Mouse (Mus musculus) adrenal gland, adult 2 months (tissue): ENCODE measurements around the gene Fahd2a. TPM values are rescaled to one million over a fixed set of nuclear protein-coding genes. Genes with fewer than 3 reads are reported as not detected.

Experiments used
- DNase-seq: peaks from one replicate; pipeline ENCODE4 v3.0.0; 2021
- long read RNA-seq: library from polyadenylated mRNA; stranded (forward); transcript quantifications from one replicate; pipeline ENCODE4 v2.0.0, GENCODE M21; 2021
- polyA plus RNA-seq: library from polyadenylated mRNA; depleted of rRNA; stranded (reverse); fragments of >200 nt; gene quantifications from 2 replicates; pipeline ENCODE4 v1.2.3, GENCODE M21; 2012; rRNA removed
- total RNA-seq, 2 experiments: library from RNA; stranded (reverse); gene quantifications; 2 replicates each; pipeline ENCODE4 v1.2.3; 2021

Gene Fahd2a
- 10 to 100 TPM; 33.3 to 43.0 TPM for total RNA-seq
- polyA plus RNA-seq = 26.9 and 28.6 TPM in 2 replicates
- long read RNA-seq, transcript Fahd2a-201 (8 exons, 1,211 nt) = major isoform, 45 of 54 reads
- long read RNA-seq, partial matches to known transcripts = 0 of 54 reads
- long read RNA-seq, other reads (novel, unspliced or antisense) = 9 of 54 reads

DNA sequence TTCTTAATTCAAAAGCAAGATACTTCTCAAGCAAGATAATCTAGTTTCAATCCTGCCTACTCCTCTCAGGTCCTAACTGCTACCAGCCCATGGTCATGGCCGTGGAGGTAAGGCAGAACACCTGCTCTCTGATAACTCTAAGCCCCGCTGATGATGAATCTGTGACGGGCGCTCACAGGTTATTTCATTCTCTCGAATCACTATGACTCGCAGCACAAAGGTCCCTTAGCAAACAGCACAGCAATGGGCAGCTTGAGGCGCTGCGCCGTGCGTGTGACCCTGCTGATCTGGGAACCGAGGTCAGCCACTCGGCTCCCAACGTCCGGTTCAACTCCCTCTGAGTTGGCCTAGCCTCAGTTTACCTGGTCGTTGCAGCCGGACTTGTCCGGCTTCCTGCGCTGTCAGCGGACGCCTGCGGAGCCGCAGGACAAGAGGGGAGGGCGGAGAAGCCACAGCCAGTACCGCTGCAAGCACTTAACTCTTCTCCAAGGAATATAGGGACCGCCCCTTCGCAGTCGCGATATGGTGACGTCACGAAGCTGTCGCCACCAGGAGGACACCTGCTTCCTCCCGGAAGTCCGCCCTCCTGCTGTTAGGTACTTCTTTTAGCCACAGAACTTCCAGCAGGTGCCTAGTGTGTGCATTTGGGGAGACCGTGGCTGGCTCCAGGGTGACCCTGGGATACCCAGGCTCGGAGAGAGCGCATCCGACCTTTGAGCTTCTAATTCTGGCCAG lies at the start of gene Fahd2a:
Gene Fahd2a (minus strand): TSS at position 511 of the 735 bp plus-strand sequence.
- peak; percentile 93 for DNase-seq

DNA sequence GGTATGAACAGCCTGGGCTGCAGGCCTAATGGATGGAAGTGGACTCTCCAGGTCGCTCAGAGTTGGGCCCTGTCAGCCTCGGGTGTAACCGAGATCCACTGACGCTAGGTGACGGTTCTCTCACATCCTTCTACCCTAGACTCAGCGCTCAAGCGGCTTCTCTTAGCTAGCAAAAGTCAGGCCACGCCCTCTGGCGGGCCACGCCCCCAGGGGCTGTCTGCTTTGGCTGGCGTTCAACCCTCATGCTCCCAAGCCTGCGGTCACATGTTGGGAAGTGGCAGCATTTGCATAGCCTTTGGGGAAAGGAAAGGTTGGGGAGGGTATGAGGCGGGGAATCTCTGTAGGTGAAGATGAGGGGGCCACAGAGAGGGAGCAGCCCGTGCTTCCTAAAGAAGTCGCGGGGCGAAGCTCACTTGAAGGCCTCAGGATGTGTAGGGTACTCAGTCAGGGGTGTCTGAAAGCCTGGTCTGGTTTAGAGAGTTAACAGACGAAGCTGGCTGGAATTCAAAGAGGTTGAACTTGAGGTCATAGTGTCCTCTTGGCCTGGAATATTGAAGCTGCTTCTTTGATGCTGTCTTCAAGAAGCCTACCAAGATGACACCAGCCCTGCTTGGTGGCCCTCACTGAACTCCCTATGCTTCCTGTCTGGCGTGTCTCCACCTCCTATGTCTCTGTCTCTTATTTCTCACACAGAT lies 40.3 kb upstream of the Fahd2a start:
- DNase-seq = peak; percentile 65

DNA sequence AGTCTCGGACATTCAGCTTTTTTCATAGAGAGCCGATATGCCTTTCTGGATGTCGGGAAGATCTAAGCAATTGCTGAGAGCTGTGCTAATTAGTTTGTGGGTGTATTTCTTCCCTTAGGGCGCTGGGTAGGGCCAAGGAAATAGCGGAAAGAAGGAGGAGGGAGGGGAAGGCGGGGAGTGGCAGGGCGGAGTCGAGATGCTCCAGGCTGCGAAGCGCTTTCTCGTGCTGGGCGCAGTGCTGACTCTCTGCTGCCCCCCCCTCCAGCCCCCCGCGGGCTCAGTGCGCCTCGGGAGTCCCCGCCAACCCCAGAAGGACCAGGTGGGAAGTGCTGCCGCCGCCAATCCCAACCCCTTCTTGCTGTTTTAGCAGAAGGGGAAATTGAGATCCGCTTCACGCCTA lies 38.6 kb upstream of the Fahd2a start:
- DNase-seq = peak; percentile 22

DNA sequence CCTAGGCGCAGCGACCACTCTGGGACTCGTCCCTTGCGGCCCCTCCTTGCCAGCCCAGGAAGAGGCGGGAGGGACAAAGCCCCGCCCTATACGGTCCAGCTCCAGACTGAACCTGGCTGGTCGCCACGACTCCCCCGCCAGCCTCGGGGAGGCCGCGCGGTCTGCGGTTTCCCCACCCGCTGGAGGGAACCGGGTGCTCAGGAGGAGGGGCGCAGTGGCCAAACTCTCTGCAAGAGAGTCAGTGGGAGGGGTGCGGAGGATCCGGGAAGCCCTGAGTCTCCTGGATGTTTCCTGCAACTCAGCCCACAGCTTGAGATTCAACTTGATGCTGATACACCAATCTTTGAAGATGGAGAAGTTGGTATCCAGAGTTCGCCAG lies 38.2 kb upstream of the Fahd2a start:
- peak; percentile 81 for DNase-seq

DNA sequence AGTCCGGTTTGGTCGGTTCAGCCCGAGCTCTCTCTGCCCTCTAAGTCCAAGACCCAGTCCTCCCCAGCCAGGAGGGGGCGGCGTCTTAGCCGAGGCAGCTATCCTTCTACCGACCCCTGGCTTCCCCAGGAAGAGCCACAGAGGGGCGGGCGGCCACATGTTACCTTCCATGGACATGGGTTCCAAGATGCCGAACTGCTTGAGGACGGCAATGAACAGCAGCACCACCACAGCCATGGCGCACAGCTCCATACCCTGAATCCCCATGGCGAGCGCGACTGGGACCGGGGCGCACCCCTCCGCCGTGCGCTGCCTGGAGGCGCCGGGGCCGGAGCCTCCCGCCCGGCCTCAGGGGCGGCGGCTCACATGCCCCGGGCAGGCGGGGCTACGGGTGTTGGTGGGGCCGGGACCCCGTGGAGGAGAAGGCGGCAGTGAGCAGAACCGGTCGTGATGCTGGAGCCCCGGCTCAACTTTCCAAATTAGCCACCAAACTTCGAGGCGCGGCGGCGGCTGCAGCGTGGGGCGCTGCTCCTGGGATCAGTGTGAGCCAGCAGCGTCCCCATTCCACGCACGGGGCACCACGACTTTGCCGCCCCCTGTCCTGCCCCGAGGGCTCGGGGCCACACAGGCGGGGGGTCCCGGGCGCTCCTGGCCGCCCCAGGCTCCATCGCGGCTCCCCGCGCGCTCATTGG lies 37.6 kb upstream of the Fahd2a start:
- no peak for DNase-seq

DNA sequence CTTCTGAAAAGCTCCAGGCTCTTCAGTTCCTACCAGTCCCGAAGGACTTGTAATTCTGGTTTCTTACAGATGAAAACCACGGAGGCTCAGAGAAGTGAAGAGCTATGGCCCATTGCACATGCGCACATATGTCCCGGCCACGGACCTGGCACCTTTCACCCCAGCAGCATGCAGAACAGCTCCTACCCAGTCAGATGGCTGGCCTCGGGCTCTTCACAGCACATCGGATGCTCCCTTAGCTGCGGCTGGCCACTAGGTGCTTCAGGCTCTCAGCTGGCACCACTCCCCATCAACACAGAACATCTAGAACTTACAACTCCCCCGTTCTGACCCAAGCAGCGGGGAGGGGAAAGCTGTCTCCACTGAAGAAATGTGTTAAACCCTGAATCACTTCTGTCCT lies 35.4 kb upstream of the Fahd2a start:
- DNase-seq = no peak

DNA sequence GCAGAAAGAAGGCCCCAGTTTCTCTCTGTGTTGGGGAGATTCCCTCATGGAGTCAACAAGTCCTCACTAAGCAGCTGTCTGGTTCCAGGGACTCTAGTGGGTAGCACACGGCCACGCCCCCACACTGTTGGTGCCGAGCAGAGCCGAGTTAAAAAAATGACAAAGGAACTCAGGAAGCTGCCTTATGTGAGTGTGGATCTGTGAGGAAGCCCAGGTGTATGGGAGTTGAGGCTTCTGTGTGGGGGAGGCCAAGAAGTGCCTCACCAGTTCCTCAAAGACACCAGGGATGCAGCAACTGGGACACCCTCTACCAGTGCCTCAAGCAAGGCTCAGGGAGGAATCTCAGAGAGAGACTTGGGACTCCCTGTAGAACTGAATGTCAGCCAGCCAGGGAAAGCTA lies 34.8 kb upstream of the Fahd2a start:
- DNase-seq = no peak

DNA sequence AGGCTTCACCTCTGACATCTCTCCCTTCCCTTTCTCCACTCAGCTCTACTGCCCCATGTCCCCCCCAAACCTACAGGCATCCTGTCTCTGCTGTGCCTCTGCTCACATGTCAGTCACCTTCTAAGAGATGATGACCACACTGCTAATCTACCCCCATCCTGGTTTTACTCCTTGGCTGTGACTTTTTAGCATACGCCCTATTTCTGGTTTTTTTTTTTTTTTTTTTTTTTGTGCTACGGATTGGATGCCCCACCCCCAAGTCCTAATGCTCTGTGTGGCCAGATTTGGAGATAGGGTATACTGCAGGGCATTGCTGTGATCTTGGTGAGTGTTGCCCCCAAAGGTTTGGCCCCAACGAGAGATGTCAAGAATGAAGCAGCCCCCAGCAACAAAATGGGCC lies 27.9 kb upstream of the Fahd2a start:
- no peak for DNase-seq

DNA sequence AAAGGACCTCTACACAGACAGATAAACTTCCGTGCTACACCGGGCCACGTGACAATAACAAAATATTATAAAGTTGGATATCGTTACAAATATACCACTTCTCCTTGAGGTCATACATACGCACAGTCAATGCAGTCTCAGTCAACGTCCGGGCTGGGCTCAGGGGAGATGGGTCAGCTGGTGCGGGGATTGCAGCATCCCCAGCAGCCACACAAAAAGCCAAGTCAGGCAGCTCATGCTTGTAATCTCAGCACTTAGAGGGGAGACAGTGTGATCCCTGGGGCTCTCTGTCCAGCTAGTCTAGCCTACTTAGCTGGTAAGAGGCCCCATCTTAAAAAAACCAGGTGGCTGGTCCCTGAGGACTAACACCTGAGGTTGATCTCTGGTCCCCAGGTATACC lies 26.9 kb upstream of the Fahd2a start:
- DNase-seq = no peak

DNA sequence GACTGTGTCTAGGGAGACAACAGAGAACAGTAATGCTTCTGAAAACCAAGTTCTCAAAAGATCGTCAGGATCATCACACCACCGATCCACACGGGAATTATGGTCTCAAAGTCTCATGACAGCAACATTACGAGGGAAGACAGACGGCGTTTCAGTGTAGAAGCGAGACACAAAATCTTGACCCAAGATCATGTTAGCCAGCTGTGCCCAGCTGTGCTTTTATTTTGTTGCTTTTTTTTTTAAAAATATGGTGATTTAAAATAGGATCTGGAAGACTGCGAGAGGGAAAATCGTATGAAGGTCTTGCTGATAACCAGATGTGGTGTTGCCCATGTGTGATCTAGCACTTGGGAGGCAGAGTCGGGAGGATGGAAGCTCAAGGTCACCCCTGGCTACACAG lies 26.3 kb upstream of the Fahd2a start:
- DNase-seq = no peak

DNA sequence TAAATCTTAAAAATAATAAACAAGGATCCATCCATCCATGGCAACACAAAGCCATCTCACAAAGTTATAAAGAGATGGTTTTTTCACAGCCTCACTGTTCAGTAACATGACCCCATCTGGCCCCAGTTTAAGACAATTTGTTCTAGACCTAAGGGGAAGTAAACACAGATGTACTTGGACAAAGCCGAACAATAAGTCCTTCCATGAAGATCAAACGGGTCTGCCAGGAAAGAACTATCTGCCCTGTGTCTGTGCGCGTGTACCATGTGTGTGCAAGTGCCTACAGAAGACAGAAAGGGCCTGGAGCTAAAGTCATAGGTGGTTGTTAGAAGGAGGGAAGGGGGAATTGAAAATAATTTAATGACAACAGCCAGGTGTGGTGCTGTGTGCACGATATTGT lies 25.8 kb upstream of the Fahd2a start:
- DNase-seq = no peak

DNA sequence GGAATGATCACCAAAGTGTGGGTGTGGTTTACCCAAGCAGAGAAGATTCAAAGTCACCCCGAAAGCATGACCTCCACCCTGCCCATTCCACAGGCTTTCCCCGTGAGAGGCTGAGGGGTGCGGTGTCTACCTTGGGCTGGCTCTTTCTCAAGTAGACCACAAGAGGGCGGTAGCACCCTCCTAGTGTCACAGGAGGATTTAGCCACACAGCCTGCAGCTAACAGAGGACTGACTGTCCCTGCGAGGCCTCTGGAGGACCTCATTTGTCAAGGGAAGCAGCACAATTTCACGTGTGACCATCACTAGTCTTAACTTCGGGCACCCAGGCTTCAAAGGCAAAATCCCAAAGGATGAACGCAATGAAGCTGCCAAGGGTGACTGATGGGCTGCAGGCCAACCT lies 17.9 kb upstream of the Fahd2a start:
- DNase-seq = peak; percentile 59

DNA sequence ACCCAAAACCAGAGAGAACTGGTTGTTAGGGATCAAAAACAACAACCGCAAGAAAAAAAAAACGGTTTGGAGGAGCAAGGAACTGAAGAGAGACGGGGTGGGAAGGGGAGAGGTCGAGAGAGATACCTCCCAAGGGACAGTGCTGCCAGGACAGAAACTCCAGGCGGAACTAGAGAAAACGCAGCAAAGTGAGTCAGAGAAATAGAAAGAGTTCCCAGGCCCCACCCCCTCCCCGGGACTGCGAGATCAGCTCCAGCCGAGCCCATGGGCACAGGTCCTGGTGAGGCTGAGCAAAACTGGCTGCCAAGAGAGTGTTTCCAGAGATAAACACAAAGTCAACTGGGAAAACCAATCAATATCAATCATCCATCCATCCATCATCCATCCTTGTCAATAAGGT lies 17.0 kb upstream of the Fahd2a start:
- DNase-seq = no peak

DNA sequence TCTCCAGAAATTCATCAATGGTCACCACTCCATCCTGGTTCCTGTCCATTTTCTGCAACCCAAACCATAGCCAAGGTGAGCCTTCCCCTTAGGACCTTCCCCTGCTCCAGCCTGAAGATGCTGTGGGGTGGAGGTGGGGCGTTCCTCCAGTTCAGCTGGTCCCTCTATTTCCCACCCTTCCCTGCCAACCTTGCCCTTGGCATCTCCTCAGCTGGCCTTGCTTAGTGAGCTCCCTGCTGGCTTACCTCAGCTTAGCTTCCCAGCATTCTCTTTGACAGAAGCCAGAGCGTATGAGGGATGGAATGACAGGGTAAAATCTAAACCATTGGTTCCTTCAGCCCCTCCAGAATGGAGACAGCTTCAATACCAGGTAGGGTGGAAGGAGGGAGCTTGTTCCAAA lies 15.0 kb upstream of the Fahd2a start:
- DNase-seq = no peak

DNA sequence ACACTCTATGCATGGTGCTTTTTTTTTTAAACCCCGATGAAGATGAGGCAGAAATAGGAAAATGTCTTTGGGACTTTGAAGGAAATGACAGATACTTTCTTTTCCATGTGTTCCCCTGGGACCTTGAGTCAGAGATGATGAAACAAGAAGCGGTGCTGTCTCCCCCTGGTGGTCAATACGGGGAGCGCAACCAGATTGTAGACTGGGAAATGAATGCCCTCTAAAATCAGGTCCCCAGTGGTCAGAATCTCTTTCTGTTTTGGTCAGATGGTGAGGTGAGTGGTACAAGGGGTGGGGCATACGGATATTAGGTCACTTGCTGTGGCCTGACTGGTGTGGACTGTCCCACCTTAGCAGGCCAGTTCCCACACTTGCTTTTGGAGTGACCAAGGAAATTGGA lies 9.4 kb upstream of the Fahd2a start:
- DNase-seq = peak; percentile 77

DNA sequence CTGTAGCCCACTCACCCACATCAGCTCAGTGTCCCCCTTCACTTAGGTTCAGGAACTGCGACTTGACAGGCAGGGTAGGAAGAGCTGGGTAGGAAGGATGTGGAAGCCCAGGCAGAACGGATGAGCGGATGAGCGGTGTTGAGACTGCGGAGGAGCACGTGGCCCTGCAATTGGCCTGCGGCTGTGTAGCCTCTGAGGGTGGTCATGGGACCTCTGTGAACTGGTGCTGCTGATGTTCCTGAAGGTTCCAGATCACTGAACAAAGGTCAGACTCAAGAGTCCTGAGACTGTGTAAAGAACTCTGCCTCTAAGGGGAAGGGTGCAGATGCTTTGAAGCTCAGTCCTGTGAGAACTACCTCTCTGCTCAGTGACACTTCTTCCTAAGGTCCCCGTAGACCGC lies 8.8 kb upstream of the Fahd2a start:
- DNase-seq = no peak

DNA sequence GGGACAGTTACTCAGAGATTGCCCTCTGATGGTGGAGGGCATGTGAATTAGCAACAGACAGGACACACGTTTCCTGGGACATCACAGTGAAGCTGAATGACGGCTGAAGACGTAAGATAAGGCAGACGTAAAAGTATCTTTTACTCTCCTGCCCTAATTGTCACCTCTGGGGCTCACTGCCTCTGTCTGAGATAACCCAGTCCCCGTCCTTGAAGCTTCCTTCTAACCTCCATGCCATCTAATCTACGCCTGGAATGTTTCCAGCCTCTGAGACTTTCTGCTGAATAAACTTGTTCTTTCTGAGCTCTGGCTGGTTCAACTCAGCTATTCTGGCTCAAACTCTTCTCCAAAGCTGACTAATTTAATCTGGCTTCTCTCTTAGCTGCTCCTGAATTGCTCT lies 7.4 kb upstream of the Fahd2a start:
- no peak for DNase-seq

DNA sequence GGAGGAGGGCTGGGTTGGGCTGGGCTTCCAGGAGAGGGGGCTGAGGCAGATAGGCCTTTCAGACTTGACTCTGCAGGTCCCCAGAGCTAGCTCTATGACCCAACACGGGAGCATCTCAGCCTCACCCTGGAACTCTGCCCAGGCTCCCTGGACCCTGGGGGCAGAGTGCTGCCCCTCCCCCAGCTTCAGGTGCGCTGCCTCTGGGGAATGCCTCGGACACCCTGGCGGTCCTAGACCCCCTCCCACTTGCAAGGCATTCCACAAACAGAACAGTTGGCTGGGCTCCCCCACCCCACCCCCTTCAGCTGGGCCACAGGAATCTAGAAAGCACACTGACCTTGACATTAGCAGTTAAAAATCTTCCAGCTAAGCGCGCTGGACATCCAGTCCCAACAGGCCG lies 5.3 kb upstream of the Fahd2a start:
- peak; percentile 74 for DNase-seq

DNA sequence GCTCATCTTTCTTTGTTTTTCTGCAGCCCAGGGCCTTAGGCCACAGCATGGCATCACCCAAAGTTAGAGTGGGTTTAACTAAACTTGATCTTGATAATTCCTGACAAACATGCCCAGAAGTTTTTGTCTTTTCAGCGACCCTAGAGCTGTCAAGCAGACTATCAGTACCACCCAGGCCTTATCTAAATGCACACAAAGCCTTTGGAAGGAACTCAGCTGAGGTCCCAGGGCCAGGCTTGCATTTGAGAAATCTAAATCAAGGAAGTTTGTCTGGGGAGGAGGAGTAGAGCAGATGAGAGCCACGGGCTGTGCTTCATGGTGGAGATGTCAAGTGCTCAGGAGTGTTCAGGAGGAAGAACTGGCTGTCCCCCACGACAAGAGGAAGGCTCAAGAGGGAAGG lies 2.5 kb upstream of the Fahd2a start:
- no peak for DNase-seq

DNA sequence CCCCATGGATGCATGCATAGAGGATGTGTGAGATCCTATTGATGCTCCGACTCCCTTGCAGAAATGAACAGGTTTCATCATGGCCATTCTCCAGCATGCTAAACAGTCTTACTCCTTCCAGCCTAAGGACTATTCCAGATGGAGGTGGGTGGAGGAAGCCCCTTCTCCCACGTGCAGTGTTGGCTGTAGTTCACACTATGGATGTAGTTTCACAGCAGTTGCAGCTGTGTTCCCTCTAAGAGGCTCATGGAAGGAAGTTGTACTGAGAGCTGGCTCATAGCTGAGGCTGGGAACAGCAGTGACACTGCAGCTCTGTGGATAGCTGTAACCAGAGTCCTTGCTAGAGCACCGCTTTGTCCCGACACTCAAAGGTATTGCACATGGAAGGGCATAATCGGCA lies 6.7 kb downstream of the Fahd2a start:
- no peak for DNase-seq

DNA sequence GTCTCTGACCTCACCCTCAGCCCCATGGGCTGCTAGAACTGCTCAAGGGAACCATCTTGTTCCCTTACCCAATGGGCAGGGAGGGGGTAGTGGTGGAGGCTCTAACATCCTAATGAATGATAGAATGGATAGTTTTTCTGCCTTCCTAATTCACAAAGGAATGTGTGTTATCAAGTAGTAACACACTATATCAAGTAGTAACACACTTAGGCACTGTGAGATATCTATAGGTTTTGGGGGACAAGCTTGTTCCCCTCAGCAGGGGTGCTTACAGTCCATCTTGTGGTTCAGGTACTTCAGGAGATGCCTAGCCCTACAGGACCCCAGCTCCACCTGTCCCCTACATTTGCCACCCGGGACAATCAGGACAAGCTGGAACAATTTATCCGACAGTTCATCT lies 8.8 kb downstream of the Fahd2a start:
- no peak for DNase-seq

DNA sequence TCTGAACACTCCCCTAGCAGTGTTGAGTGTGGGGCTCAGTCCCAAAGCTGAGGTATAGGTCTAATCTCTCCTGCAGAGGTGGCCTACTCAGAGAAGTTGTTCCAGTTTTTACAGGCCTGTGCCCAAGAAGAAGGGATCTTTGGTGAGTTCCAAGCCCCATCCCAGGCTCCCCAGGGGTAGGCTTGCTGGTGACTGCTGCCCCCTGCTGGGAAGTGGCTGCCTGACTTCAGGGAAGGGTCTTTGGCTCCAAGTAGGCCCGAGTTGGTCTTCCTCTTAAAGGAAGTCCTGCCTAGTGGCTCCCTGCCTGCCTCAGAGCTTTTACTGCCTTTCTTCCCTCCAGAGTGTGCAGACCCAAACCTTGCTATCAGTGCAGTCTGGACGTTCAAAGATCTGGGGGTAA lies 9.2 kb downstream of the Fahd2a start:
- DNase-seq = peak; percentile 33
